Mouse (Mus musculus) midbrain, embryonic 13.5 days (tissue): ENCODE measurements around the gene Mgam. TPM values are rescaled to one million over a fixed set of nuclear protein-coding genes. Genes with fewer than 3 reads are reported as not detected.
"Not testable (repeated sequence)": the region's sequence is repeated elsewhere in the genome, so short reads cannot be mapped to it uniquely, and the experiment has no call there.

Source experiments
- ATAC-seq: fragments of 200-750 bp; cut with Nextera tagmentation; 2 replicates; pipeline ENCODE4 v1.8.0; 2017; ENCODE audit warnings: mild to moderate bottlenecking, moderate TSS enrichment, moderate library complexity
- H3K27ac ChIP-seq: fragments of 300-500 bp; sonication (generic); 2 replicates; pipeline ENCODE4 v1.5.1; 2015; ENCODE audit warnings: inconsistent platforms, mild to moderate bottlenecking, moderate library complexity
- H3K27me3 ChIP-seq: fragments of 300-500 bp; sonication (generic); 2 replicates; pipeline ENCODE4 v1.6.1; 2015; ENCODE audit warnings: mild to moderate bottlenecking, inconsistent platforms
- H3K36me3 ChIP-seq: fragments of 300-500 bp; sonication (generic); 2 replicates; pipeline ENCODE4 v1.6.1; 2015; ENCODE audit warnings: mild to moderate bottlenecking, inconsistent platforms
- H3K4me1 ChIP-seq: fragments of 300-500 bp; sonication (generic); replicated peaks from 2 replicates; pipeline ENCODE4 v1.6.1; 2015; ENCODE audit warnings: inconsistent platforms
- H3K4me2 ChIP-seq: fragments of 300-500 bp; sonication (generic); replicated peaks from 2 replicates; pipeline ENCODE4 v1.6.1; 2015; ENCODE audit warnings: moderate library complexity, mild to moderate bottlenecking, inconsistent platforms
- H3K4me3 ChIP-seq: fragments of 300-500 bp; sonication (generic); replicated peaks from 2 replicates; pipeline ENCODE4 v1.5.1; 2015; ENCODE audit warnings: mild to moderate bottlenecking, inconsistent platforms
- H3K9ac ChIP-seq: fragments of 300-500 bp; sonication (generic); replicated peaks from 2 replicates; pipeline ENCODE4 v1.6.1; 2015; ENCODE audit warnings: mild to moderate bottlenecking, inconsistent platforms
- H3K9me3 ChIP-seq: fragments of 300-500 bp; sonication (generic); 2 replicates; pipeline ENCODE4 v1.6.1; 2016; ENCODE audit warnings: mild to moderate bottlenecking, inconsistent platforms
- WGBS: fragments of 180-500 bp; shearing (Covaris S2); methylation state at CpG from one replicate; pipeline ENCODE4 v1.1.7; 2015; 5-methylcytosine and 5-hydroxymethylcytosine counted together
- polyA plus RNA-seq: library from polyadenylated mRNA; unstranded; fragments of >200 nt; fragmentation: Nextera tagmentation; extraction: Ambion mirVana; gene quantifications from 2 replicates; pipeline ENCODE4 v1.2.1, GENCODE M21; 2015

Gene Mgam
- polyA plus RNA-seq, 1 experiment from 2014 or later, result not detected

DNA sequence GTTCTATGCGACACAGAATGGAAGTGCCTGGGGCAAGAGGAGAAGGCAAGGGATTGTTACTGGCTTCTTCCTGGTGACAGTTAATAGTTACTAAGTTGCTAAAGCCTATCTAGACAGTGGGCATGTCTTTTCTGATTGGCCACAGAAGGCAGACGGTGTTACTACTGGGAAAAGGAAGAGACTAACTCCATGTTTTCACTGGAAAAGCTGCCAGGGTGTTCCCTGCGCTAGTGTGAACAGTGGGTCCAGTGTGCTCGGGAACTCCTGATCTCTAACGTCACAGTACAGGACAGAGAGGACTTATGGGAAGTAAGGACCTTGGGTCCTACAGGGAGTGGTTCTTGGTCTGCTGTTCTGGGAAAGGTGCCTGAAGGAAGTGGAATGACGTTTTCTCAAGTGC lies 6.9 kb downstream of the Mgam start:
- Histone ChIP-seq H3K36me3 (no peaks in the 10 kb centered on the region), H3K4me3 (no peak overlapping the region), H3K9ac (no peak overlapping the region), H3K4me2 (no peak overlapping the region), H3K4me1 (no peaks in the 10 kb centered on the region), H3K27ac (no peak overlapping the region), H3K27me3 (no peaks in the 10 kb centered on the region), H3K9me3 (no peaks in the 10 kb centered on the region)
- ATAC-seq, result no peak
- 88% methylated on average over 6 of the region's 6 CpGs for WGBS

DNA sequence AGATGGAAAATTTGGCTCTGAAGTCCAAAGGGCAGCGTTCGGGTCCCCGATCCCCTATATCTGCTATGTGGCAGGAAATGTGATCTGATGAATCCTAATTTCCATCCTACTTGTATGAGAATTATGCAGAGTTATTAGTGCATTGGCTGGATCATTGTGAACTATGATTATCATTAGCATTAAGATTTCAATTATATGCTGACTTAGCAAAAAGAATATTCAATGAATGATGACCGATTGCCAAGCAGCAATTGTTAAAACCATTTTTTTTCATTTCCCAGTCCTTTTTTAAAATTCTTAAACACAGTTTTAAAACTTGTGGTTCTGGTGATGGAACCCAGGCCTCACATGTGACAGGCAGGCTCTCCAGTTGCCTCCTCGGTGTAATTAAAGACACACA lies 9.1 kb downstream of the Mgam start:
- Histone ChIP-seq H3K27ac (no peak overlapping the region), H3K36me3 (no peaks in the 10 kb centered on the region), H3K27me3 (no peaks in the 10 kb centered on the region), H3K4me3 (no peak overlapping the region), H3K9ac (no peak overlapping the region), H3K9me3 (no peaks in the 10 kb centered on the region), H3K4me1 (no peaks in the 10 kb centered on the region), H3K4me2 (no peak overlapping the region)
- no peak for ATAC-seq
- WGBS, result 94% methylated on average over 5 of the region's 5 CpGs

DNA sequence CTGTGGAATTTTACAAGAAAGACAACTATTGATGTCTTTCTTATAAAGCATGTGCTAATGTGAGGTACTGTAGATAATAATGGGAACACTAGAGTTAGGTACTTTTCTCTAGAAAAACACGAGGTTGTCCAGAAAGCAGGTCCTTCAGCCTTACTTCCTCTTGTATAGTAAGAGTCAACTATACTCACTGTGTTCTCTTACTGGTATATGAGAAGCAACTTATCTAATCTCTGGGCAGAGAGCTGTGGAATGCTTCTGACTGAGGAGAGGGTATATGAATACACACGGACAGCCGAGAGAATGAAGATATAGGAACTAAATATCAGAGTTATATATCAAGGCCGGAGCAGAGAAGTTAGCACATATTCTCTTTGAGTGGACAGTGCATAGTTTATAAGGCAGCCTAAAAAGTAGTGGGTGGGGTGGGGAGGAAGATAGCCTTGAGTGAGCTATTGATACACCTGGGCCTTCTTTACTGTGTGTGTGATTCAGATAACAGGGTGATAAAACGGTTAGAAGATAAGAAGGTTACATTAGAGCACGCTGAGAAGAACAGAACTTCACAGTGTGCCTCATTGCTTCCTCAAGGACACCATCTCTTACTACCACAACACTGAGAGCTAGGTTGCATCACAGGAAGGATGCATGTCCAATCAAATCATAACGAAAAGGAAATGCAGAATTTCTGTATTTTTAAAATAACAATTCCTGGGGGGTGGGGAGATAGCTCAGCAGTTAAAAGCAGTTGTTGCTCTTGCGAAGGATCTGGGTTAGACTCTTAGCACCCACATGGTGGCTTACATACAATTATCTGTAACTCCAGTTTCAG lies 12.3 kb downstream of the Mgam start:
- 89% methylated on average over 8 of the region's 8 CpGs for WGBS

DNA sequence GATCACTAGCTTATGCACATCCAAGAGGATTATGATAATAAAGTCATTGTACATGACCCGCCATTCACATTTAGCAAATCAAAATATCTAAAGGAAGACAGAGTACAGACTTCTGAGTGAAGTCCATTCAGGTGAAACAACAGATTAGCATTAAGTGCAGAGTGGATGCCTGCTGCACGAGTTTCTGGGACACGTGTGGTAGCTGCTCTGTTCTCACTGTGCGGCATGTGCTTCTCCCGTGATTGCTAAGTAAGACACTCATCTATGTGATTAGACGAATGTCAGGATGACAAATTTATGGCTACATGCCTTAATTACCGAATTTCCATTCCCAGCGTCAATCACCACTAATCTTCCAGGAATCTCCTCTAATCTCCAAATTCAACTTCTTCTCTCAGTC lies 17.1 kb downstream of the Mgam start:
- ATAC-seq, result no peak
- no peaks in the 10 kb centered on the region for H3K9me3 ChIP-seq
- peaks cover 4% of the 10 kb centered on the region; the same call in 1 of the 2 replicates for H3K4me1 ChIP-seq
- 53% methylated on average over 8 of the region's 8 CpGs for WGBS
- no peaks in the 10 kb centered on the region for H3K36me3 ChIP-seq
- H3K9ac ChIP-seq, result no peak overlapping the region
- no peaks in the 10 kb centered on the region for H3K27me3 ChIP-seq
- H3K27ac ChIP-seq, result no peak overlapping the region
- H3K4me3 ChIP-seq, result no peak overlapping the region
- H3K4me2 ChIP-seq, result no peak overlapping the region

More for the DNA sequence above, 12.3 kb downstream of the Mgam start:
- H3K4me1 ChIP-seq, result peaks cover 4% of the 10 kb centered on the region; the same call in 1 of the 2 replicates
- no peak overlapping the region for H3K4me2 ChIP-seq
- no peak for ATAC-seq
- no peaks in the 10 kb centered on the region for H3K27me3 ChIP-seq
- H3K9ac ChIP-seq, result no peak overlapping the region
- H3K9me3 ChIP-seq, result no peaks in the 10 kb centered on the region
- H3K4me3 ChIP-seq, result no peak overlapping the region
- no peak overlapping the region for H3K27ac ChIP-seq
- H3K36me3 ChIP-seq, result no peaks in the 10 kb centered on the region

DNA sequence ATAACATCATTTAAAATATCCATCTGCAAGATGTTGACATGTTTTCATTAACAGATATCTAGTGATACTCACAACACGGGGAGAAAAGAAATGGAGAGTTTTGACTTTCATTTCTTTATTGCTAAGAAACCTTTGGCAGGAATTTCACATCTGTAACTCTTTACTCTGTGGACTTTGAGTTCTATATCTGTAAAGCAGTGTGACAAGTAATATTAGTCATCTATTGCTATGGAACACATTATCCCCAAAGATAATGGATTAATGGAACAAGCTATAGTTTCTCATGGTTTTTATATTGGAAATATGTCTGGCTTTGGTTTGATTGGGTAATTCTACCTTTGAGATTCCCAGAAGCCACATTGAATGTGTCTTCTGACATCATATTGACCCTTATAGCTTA lies 22.3 kb downstream of the Mgam start:
- WGBS, result 98% methylated on average over 1 of the region's 1 CpGs
- no peaks in the 10 kb centered on the region for H3K36me3 ChIP-seq
- no peak for ATAC-seq
- no peaks in the 10 kb centered on the region for H3K4me1 ChIP-seq
- H3K9ac ChIP-seq, result no peak overlapping the region
- H3K9me3 ChIP-seq, result no peaks in the 10 kb centered on the region
- no peaks in the 10 kb centered on the region for H3K27me3 ChIP-seq
- no peak overlapping the region for H3K4me3 ChIP-seq
- no peak overlapping the region for H3K27ac ChIP-seq
- no peak overlapping the region for H3K4me2 ChIP-seq

DNA sequence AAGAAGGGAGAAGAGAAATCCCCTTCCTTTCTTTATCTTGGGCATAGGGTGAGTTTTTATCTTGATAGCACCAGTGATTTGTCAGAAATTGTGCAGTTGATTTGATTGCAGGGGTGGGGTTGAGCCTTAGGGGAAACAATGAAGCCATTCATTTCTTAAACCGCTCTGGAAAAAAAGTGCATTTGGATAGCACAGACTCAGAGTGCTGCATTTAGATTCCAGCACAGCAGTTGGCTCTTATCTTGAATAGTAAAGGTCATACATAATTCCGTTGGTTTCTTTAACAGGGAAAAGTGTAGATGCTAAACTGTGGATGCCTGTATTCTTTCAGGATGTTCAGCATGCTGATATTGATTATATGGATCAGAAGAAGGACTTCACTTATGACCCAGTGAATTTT lies 32.3 kb downstream of the Mgam start:
- Histone ChIP-seq H3K27ac (no peak overlapping the region), H3K4me3 (no peak overlapping the region), H3K9ac (no peak overlapping the region), H3K9me3 (no peaks in the 10 kb centered on the region), H3K27me3 (no peaks in the 10 kb centered on the region), H3K36me3 (no peaks in the 10 kb centered on the region), H3K4me2 (no peak overlapping the region), H3K4me1 (no peaks in the 10 kb centered on the region)
- 11% methylated on average over 2 of the region's 2 CpGs for WGBS
- ATAC-seq, result no peak

DNA sequence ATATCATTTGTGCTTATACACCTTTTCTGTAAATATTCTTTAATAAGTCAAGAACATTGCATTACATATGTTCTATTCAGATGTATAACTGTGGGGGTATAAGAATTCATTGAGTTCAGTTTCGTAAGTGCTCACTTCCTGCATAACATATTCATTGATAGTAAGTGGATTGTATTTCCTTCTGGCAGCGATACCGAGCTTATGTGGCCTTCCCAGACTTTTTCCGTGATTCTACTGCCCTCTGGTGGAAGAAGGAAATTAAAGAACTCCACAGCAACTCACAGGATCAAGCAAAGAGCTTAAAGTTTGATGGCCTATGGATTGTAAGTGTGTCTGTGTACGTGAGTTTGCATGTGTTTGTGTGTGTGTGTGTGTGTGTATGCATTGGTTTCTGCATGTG lies 60.5 kb downstream of the Mgam start:
- no peaks in the 10 kb centered on the region for H3K4me1 ChIP-seq
- no peak overlapping the region for H3K4me2 ChIP-seq
- 12% methylated on average over 5 of the region's 5 CpGs for WGBS
- peak; percentile 71 for ATAC-seq
- H3K36me3 ChIP-seq, result no peaks in the 10 kb centered on the region
- H3K9ac ChIP-seq, result no peak overlapping the region
- H3K27me3 ChIP-seq, result no peaks in the 10 kb centered on the region
- H3K4me3 ChIP-seq, result no peak overlapping the region
- no peak overlapping the region for H3K27ac ChIP-seq
- H3K9me3 ChIP-seq, result no peaks in the 10 kb centered on the region

DNA sequence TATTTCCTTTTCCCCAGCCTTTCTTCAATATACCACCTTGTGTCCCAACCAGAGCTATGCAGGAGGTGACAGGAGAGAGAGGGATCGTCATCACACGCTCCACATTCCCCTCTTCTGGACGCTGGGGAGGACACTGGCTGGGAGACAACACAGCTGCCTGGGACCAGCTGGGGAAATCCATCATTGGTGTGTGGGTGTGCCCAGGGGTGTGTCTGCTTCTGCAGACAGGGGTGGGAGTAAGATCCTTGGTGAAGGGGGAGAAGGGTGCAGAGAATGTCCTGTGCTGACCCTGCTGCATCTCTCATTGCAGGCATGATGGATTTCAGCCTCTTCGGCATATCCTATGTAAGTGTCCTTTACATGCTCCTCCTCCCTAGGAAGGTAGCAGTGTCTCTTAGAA lies 63.4 kb downstream of the Mgam start:
- H3K4me1 ChIP-seq, H3K4me2 ChIP-seq, ATAC-seq, H3K27me3 ChIP-seq, H3K36me3 ChIP-seq, H3K9me3 ChIP-seq, H3K27ac ChIP-seq, H3K4me3 ChIP-seq, H3K9ac ChIP-seq: not testable (repeated sequence)
- 83% methylated on average over 4 of the region's 4 CpGs for WGBS

DNA sequence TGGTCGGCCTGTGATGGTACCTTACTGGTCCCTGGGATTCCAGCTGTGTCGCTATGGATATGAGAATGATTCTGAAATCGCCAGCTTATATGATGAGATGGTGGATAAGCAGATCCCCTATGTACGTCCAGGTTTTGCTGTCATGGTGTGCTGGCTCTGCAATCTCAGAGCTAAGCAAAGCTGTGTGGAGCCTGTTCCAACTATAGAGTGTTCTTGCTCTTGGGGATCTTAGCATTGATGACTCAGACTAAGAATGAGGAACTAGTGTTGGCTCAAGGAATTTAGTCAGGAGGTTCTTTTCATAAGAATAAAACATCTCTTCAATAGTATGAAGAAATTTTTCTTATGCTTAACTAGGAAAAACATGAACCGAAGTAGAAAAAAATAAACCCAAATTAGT lies 84.9 kb downstream of the Mgam start:
- ATAC-seq, H3K4me2 ChIP-seq: not testable (repeated sequence)
- 89% methylated on average over 5 of the region's 5 CpGs for whole genome bisulfite sequencing

DNA sequence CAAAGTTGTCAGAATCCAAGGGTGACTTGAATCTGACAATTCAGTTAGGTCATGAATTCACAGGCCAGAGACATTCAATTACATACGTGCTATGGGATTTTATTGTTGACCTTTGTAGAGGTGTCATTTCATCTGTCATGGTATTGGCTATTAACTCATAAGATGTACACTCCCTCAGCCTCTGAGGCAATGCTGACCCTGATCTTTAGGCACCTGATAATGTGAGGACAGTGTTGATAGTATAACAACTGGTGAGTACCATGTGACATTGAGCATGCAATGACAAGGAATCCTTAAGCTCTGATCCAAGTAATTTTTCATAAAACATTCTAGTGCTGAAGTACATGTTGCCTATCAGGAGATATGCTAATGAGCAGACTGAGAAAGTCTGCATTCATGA lies 87.1 kb downstream of the Mgam start:
- Histone ChIP-seq H3K9ac (no peak overlapping the region), H3K36me3 (no peaks in the 10 kb centered on the region)
- ATAC-seq, result no peak

More for the DNA sequence above, 84.9 kb downstream of the Mgam start:
- H3K4me1 ChIP-seq, H3K27ac ChIP-seq, H3K4me3 ChIP-seq, H3K9ac ChIP-seq, H3K36me3 ChIP-seq, H3K27me3 ChIP-seq, H3K9me3 ChIP-seq: not testable (repeated sequence)

DNA sequence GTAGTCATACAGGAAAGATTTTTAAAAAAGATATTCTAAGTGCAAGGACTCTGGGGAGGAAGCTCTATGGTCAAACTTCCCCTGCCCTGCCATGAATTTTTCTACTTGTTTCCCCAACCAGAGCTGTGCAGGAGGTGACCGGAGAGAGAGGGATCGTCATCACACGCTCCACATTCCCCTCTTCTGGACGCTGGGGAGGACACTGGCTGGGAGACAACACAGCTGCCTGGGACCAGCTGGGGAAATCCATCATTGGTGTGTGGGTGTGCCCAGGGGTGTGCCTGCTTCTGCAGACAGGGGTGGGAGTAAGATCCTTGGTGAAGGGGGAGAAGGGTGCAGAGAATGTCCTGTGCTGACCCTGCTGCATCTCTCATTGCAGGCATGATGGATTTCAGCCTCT lies 99.9 kb downstream of the Mgam start:
- not testable (repeated sequence) for H3K4me3 ChIP-seq, H3K4me2 ChIP-seq, H3K9me3 ChIP-seq, ATAC-seq, H3K27ac ChIP-seq, H3K9ac ChIP-seq, H3K36me3 ChIP-seq, H3K27me3 ChIP-seq, H3K4me1 ChIP-seq
- 79% methylated on average over 4 of the region's 4 CpGs for WGBS

More for the DNA sequence above, 87.1 kb downstream of the Mgam start:
- Histone ChIP-seq H3K27ac (no peak overlapping the region), H3K4me2 (no peak overlapping the region), H3K4me3 (no peak overlapping the region), H3K9me3 (no peaks in the 10 kb centered on the region), H3K27me3 (no peaks in the 10 kb centered on the region), H3K4me1 (no peaks in the 10 kb centered on the region)
- WGBS, result 87% methylated on average over 1 of the region's 1 CpGs

DNA sequence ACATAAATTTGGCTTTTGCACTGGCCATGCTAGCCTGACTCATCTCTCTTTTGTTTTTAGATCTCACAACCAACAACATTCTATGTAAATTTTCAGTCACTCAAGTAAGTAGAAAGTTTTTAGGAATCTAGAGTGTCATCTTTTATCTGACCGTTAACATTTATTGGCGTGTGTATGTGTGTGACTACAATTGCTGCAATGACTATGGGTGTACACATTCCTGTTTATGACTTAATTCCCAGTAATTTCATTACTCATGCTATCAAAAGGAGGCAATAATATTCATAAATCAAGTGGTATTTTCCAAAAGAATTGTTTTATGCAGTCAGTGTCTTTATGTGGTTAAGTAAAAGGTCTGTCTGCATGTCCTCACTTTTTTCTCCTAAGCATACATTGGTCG lies 110.9 kb downstream of the Mgam start:
- no peak for ATAC-seq
- Histone ChIP-seq H3K9me3 (no peaks in the 10 kb centered on the region), H3K27me3 (no peaks in the 10 kb centered on the region), H3K36me3 (no peaks in the 10 kb centered on the region), H3K4me1 (no peaks in the 10 kb centered on the region), H3K27ac (no peak overlapping the region), H3K4me2 (no peak overlapping the region), H3K9ac (no peak overlapping the region), H3K4me3 (no peak overlapping the region)
- 94% methylated on average over 3 of the region's 3 CpGs for WGBS

DNA sequence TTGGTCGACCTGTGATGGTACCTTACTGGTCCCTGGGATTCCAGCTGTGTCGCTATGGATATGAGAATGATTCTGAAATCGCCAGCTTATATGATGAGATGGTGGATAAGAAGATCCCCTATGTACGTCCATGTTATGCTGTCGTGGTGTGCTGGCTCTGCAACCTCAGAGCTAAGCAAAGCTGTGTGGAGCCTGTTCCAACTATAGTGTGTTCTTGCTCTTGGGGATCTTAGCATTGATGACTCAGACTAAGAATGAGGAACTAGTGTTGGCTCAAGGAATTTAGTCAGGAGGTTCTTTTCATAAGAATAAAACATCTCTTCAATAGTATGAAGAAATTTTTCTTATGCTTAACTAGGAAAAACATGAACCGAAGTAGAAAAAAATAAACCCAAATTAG lies 120.4 kb downstream of the Mgam start:
- not testable (repeated sequence) for ATAC-seq

More for the DNA sequence above, 120.4 kb downstream of the Mgam start:
- WGBS, result 79% methylated on average over 6 of the region's 6 CpGs
- not testable (repeated sequence) for H3K9me3 ChIP-seq, H3K4me3 ChIP-seq, H3K4me2 ChIP-seq, H3K27me3 ChIP-seq, H3K9ac ChIP-seq, H3K36me3 ChIP-seq, H3K27ac ChIP-seq, H3K4me1 ChIP-seq
